Mouse (Mus musculus): ENCODE measurements around the gene Abtb2.

DNA sequence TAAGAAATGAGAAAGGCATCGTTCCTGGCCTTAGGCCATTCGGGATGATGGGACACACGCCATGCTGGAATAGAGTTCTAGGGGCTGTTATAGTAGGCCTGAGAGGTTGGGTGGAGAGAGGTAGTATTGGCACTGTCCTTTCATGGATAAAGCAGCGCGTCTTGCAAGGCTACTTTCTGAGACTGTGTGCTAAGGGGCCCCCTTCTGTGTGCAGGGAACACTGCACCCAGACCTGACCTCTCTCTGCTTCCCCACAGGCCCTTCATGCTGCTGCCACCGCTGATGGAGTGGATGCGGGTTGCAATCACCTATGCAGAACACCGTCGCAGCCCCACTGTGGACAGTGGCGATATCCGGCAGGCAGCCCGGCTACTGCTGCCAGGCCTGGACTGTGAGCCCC lies 134.4 kb downstream of the Abtb2 start:
- TF ChIP-seq CTCF (IDR thresholded peaks at IDR 0.05; ENCODE audit: low read depth, low read length) (0 out of 2 replicates have a peak, but pooled peaks have one; percentile 12), POLR2A (IDR thresholded peaks at IDR 0.05; ENCODE audit: extremely low read depth, insufficient read depth, low read length) (no peak)

All from liver, adult 2 months (tissue).